Mouse (Mus musculus) lung, embryonic 14.5 days (tissue): ENCODE measurements at regions not wholly inside any gene's neighbourhood (a gene's known extent, or its start where the extent isn't known, plus 50 kb on each side); places are given as distances from the start of the nearest gene placed in this dataset.

Experiments used
- ATAC-seq: fragments of 200-750 bp; cut with Nextera tagmentation; 2 replicates; pipeline ENCODE4 v1.8.0; 2017; ENCODE audit warnings: mild to moderate bottlenecking, moderate TSS enrichment, moderate library complexity; ENCODE audit not compliant: insufficient read depth
- DNase-seq: peaks from one replicate; pipeline ENCODE4 v3.0.0-alpha.2; 2015
- H3K27ac ChIP-seq: fragments of 300-500 bp; sonication (generic); 2 replicates; pipeline ENCODE4 v1.5.1; 2014; ENCODE audit warnings: low read depth, mild to moderate bottlenecking, moderate library complexity
- H3K27me3 ChIP-seq: fragments of 300-500 bp; sonication (generic); 2 replicates; pipeline ENCODE4 v1.6.1; 2014; ENCODE audit warnings: low read length, control low read depth; ENCODE audit not compliant: insufficient read depth
- H3K36me3 ChIP-seq: fragments of 300-500 bp; sonication (generic); 2 replicates; pipeline ENCODE4 v1.6.1; 2014; ENCODE audit warnings: control low read depth; ENCODE audit not compliant: insufficient read depth
- H3K4me1 ChIP-seq: fragments of 300-500 bp; sonication (generic); 2 replicates; pipeline ENCODE4 v1.6.1; 2014; ENCODE audit warnings: antibody characterized with exemption, control low read depth; ENCODE audit not compliant: insufficient read depth
- H3K4me2 ChIP-seq: fragments of 300-500 bp; sonication (generic); 2 replicates; pipeline ENCODE4 v1.6.1; 2014; ENCODE audit warnings: mild to moderate bottlenecking
- H3K4me3 ChIP-seq: fragments of 300-500 bp; sonication (generic); 2 replicates; pipeline ENCODE4 v1.5.1; 2014; ENCODE audit warnings: low read depth, low read length
- H3K9ac ChIP-seq: fragments of 300-500 bp; sonication (generic); 2 replicates; pipeline ENCODE4 v1.6.1; 2014
- H3K9me3 ChIP-seq: fragments of 300-500 bp; sonication (generic); 2 replicates; pipeline ENCODE4 v1.6.1; 2016; ENCODE audit warnings: low read depth, low read length, control low read depth
- CTCF ChIP-seq: IDR thresholded peaks from 2 replicates; pipeline ENCODE4 v1.5.1; 2016; ENCODE audit warnings: antibody characterized with exemption, low read depth
- WGBS: fragments of 180-500 bp; shearing (Covaris S2); extraction: QIAGEN DNeasy Blood & Tissue Kit; methylation state at CpG from one replicate; pipeline ENCODE4 v1.1.7; 2014; 5-methylcytosine and 5-hydroxymethylcytosine counted together

- Histone ChIP-seq H3K9ac (no peak overlapping the region), H3K27ac (no peak overlapping the region), H3K36me3 (no peaks in the 10 kb centered on the region), H3K27me3 (no peaks in the 10 kb centered on the region), H3K4me1 (no peaks in the 10 kb centered on the region), H3K4me3 (no peak overlapping the region), H3K9me3 (no peaks in the 10 kb centered on the region), H3K4me2 (no peak overlapping the region)
- TF ChIP-seq CTCF: no peak
- DNase-seq (no peak), ATAC-seq (no peak)
- WGBS: 67% methylated on average over 4 of the region's 4 CpGs
These were observed 954.8 kb upstream of the Flrt2 start for GRCm38 (mm10) chr12:94737263-94737662.

GRCm38 (mm10) chr12:94749747-94750515, 942.1 kb upstream of the Flrt2 start:
- H3K4me1 ChIP-seq: no peaks in the 10 kb centered on the region
- WGBS: 67% methylated on average over 6 of the region's 6 CpGs
- no peak for ATAC-seq

GRCm38 (mm10) chr12:94755754-94756153, 936.3 kb upstream of the Flrt2 start:
- no peak overlapping the region for H3K27ac ChIP-seq
- no peak overlapping the region for H3K9ac ChIP-seq
- ATAC-seq (no peak), DNase-seq (no peak)
- no peaks in the 10 kb centered on the region for H3K9me3 ChIP-seq
- H3K4me3 ChIP-seq: no peak overlapping the region
- no peaks in the 10 kb centered on the region for H3K36me3 ChIP-seq
- H3K4me1 ChIP-seq: no peaks in the 10 kb centered on the region
- H3K27me3 ChIP-seq: no peaks in the 10 kb centered on the region
- 90% methylated on average over 2 of the region's 2 CpGs for WGBS
- H3K4me2 ChIP-seq: no peak overlapping the region
- TF ChIP-seq CTCF: no peak

More at GRCm38 (mm10) chr12:94749747-94750515, 942.1 kb upstream of the Flrt2 start:
- no peak for DNase-seq
- H3K9ac ChIP-seq: no peak overlapping the region
- H3K36me3 ChIP-seq: no peaks in the 10 kb centered on the region
- no peak overlapping the region for H3K4me3 ChIP-seq
- no peaks in the 10 kb centered on the region for H3K27me3 ChIP-seq
- H3K9me3 ChIP-seq: no peaks in the 10 kb centered on the region
- no peak for TF ChIP-seq CTCF
- H3K27ac ChIP-seq: no peak overlapping the region
- no peak overlapping the region for H3K4me2 ChIP-seq

- TF ChIP-seq CTCF: no peak
- no peak overlapping the region for H3K9ac ChIP-seq
- WGBS: 60% methylated on average over 5 of the region's 5 CpGs
- H3K4me2 ChIP-seq: no peak overlapping the region
- H3K9me3 ChIP-seq: no peaks in the 10 kb centered on the region
- no peaks in the 10 kb centered on the region for H3K4me1 ChIP-seq
- H3K27me3 ChIP-seq: no peaks in the 10 kb centered on the region
- no peak overlapping the region for H3K27ac ChIP-seq
- DNase-seq (no peak), ATAC-seq (no peak)
- H3K36me3 ChIP-seq: no peaks in the 10 kb centered on the region
- no peak overlapping the region for H3K4me3 ChIP-seq
These were observed 896.0 kb upstream of the Flrt2 start for GRCm38 (mm10) chr12:94795913-94796615.

- TF ChIP-seq CTCF: no peak
- Histone ChIP-seq H3K27me3 (no peaks in the 10 kb centered on the region), H3K9me3 (no peaks in the 10 kb centered on the region), H3K4me3 (no peak overlapping the region), H3K4me1 (no peaks in the 10 kb centered on the region), H3K9ac (no peak overlapping the region), H3K36me3 (no peaks in the 10 kb centered on the region), H3K4me2 (no peak overlapping the region), H3K27ac (no peak overlapping the region)
- ATAC-seq (no peak), DNase-seq (no peak)
- WGBS: 96% methylated on average over 1 of the region's 1 CpGs
These were observed 887.3 kb upstream of the Flrt2 start for GRCm38 (mm10) chr12:94804692-94805091.

GRCm38 (mm10) chr12:94831400-94831799, 860.6 kb upstream of the Flrt2 start:
- Histone ChIP-seq H3K4me1 (no peaks in the 10 kb centered on the region), H3K27me3 (no peaks in the 10 kb centered on the region), H3K27ac (no peak overlapping the region), H3K4me3 (no peak overlapping the region), H3K4me2 (no peak overlapping the region), H3K9me3 (no peaks in the 10 kb centered on the region), H3K36me3 (no peaks in the 10 kb centered on the region), H3K9ac (no peak overlapping the region)
- no peak for DNase-seq
- no peak for ATAC-seq
- TF ChIP-seq CTCF: no peak
- 89% methylated on average over 2 of the region's 2 CpGs for WGBS

- ATAC-seq: no peak
- DNase-seq: peak; percentile 5
- TF ChIP-seq CTCF: no peak
These were observed 829.3 kb upstream of the Flrt2 start for GRCm38 (mm10) chr12:94862720-94863119.

More at GRCm38 (mm10) chr12:94862720-94863119, 829.3 kb upstream of the Flrt2 start:
- Histone ChIP-seq H3K4me3 (no peak overlapping the region), H3K4me2 (no peak overlapping the region), H3K9me3 (no peaks in the 10 kb centered on the region), H3K27me3 (no peaks in the 10 kb centered on the region), H3K4me1 (no peaks in the 10 kb centered on the region), H3K27ac (no peak overlapping the region), H3K9ac (no peak overlapping the region), H3K36me3 (no peaks in the 10 kb centered on the region)
